Mouse (Mus musculus) forebrain, postnatal 0 days (tissue): ENCODE data around the gene Cyp4f14. TPM values are rescaled to one million over a fixed set of nuclear protein-coding genes. Genes with fewer than 3 reads are reported as not detected.
A peak's percentile ranks its signal among the peaks of the same experiment; 100 is the strongest.

Source experiments
- ATAC-seq: fragments of 200-750 bp; cut with Nextera tagmentation; 2 replicates; pipeline ENCODE4 v1.8.0; 2017; ENCODE audit warnings: mild to moderate bottlenecking, moderate library complexity
- DNase-seq: peaks from one replicate; pipeline ENCODE4 v3.0.0-alpha.2; 2015
- H3K27ac ChIP-seq: fragments of 300-500 bp; sonication (generic); 2 replicates; pipeline ENCODE4 v1.5.1; 2014; ENCODE audit warnings: low read depth, mild to moderate bottlenecking, antibody characterized with exemption, low read length, moderate library complexity, mixed read lengths
- H3K27me3 ChIP-seq: fragments of 300-500 bp; sonication (generic); 2 replicates; pipeline ENCODE4 v1.6.1; 2014; ENCODE audit warnings: mild to moderate bottlenecking, low read length, mixed read lengths; ENCODE audit not compliant: insufficient read depth
- H3K36me3 ChIP-seq: fragments of 300-500 bp; sonication (generic); 2 replicates; pipeline ENCODE4 v1.6.1; 2014; ENCODE audit warnings: mild to moderate bottlenecking, moderate library complexity; ENCODE audit not compliant: insufficient read depth
- H3K4me1 ChIP-seq: fragments of 300-500 bp; sonication (generic); 2 replicates; pipeline ENCODE4 v1.6.1; 2014; ENCODE audit warnings: antibody characterized with exemption; ENCODE audit not compliant: insufficient read depth
- H3K4me2 ChIP-seq: fragments of 300-500 bp; sonication (generic); 2 replicates; pipeline ENCODE4 v1.6.1; 2014; ENCODE audit warnings: low read depth, mild to moderate bottlenecking, moderate library complexity
- H3K4me3 ChIP-seq: fragments of 300-500 bp; sonication (generic); 2 replicates; pipeline ENCODE4 v1.5.1; 2014; ENCODE audit warnings: low read depth, low read length, mixed read lengths
- H3K9ac ChIP-seq: fragments of 300-500 bp; sonication (generic); 2 replicates; pipeline ENCODE4 v1.6.1; 2014; ENCODE audit warnings: mild to moderate bottlenecking
- H3K9me3 ChIP-seq: fragments of 300-500 bp; sonication (generic); 2 replicates; pipeline ENCODE4 v1.6.1; 2016; ENCODE audit warnings: low read length
- CTCF ChIP-seq: sonication (generic); IDR thresholded peaks from 2 replicates; pipeline ENCODE4 v1.5.1; 2016; ENCODE audit warnings: antibody characterized with exemption, control low read depth, low read depth
- WGBS: fragments of 180-500 bp; shearing (Covaris S2); extraction: QIAGEN DNeasy Blood & Tissue Kit; methylation state at CpG from one replicate; pipeline ENCODE4 v1.1.7; 2014; 5-methylcytosine and 5-hydroxymethylcytosine counted together
- polyA plus RNA-seq: library from polyadenylated mRNA; unstranded; fragments of >200 nt; fragmentation: Nextera tagmentation; extraction: Ambion mirVana; gene quantifications from 2 replicates; pipeline ENCODE4 v1.2.1, GENCODE M21; 2015
- total RNA-seq: library from RNA; depleted of rRNA; stranded (reverse); fragments of >200 nt; gene quantifications from 2 replicates; pipeline ENCODE4 v1.2.3, GENCODE M21; 2014; rRNA removed

Gene Cyp4f14
- total RNA-seq (0.31 and 0.62 TPM in 2 replicates), polyA plus RNA-seq (0.38 and 0.48 TPM in 2 replicates)

GRCm38 (mm10) chr17:32917131-32917530 lies at the start of gene Cyp4f14:
Gene Cyp4f14, minus strand, starts transcription at chr17:32917342.
- Histone ChIP-seq H3K36me3 (no peaks in the 10 kb centered on the region), H3K9ac (no peak within 1 kb of the TSS), H3K27me3 (no peaks in the 10 kb centered on the region; the same call in 1 of the 2 replicates), H3K27ac (no peak within 1 kb of the TSS), H3K4me2 (no peak within 1 kb of the TSS), H3K4me3 (no peak within 1 kb of the TSS), H3K9me3 (peaks cover 5% of the 10 kb centered on the region; the same call in 1 of the 2 replicates), H3K4me1 (no peaks in the 10 kb centered on the region)
- WGBS: 32% methylated on average over 2 of the region's 2 CpGs
- no peak for TF ChIP-seq CTCF
- ATAC-seq (peak; percentile 32; the same call in 1 of the 2 replicates), DNase-seq (peak; percentile 17)

GRCm38 (mm10) chr17:32965623-32966290 lies 48.6 kb upstream of the Cyp4f14 start, which contains the start of gene Zfp472:
Gene Zfp472, plus strand, starts transcription at chr17:32965814.
- H3K4me2 ChIP-seq: peak within 1 kb of the TSS; percentile 80
- TF ChIP-seq CTCF: no peak
- WGBS: under 1% methylated on average over 33 of the region's 33 CpGs
- no peaks in the 10 kb centered on the region for H3K27me3 ChIP-seq
- H3K9me3 ChIP-seq: no peaks in the 10 kb centered on the region
- H3K27ac ChIP-seq: peak within 1 kb of the TSS; percentile 86
- H3K4me3 ChIP-seq: peak within 1 kb of the TSS; percentile 89
- DNase-seq (peak; percentile 95), ATAC-seq (peak; percentile 100)
- H3K4me1 ChIP-seq: peaks cover 12% of the 10 kb centered on the region
- H3K9ac ChIP-seq: peak within 1 kb of the TSS; percentile 62
- H3K36me3 ChIP-seq: no peaks in the 10 kb centered on the region

GRCm38 (mm10) chr17:32965253-32965622 lies 48.1 kb upstream of the Cyp4f14 start:
- ATAC-seq (peak; percentile 63), DNase-seq (no peak)
- 1% methylated on average over 14 of the region's 14 CpGs for WGBS
- TF ChIP-seq CTCF: no peak
- peak overlapping the region; percentile 80 for H3K4me2 ChIP-seq
- H3K36me3 ChIP-seq: no peaks in the 10 kb centered on the region
- H3K4me1 ChIP-seq: peaks cover 12% of the 10 kb centered on the region
- peak overlapping the region; percentile 62 for H3K9ac ChIP-seq
- peak overlapping the region; percentile 89 for H3K4me3 ChIP-seq
- no peaks in the 10 kb centered on the region for H3K27me3 ChIP-seq
- 0 out of 2 replicates have a peak overlapping the region, but pooled peaks have one; percentile 47 for H3K27ac ChIP-seq
- no peaks in the 10 kb centered on the region for H3K9me3 ChIP-seq

- Histone ChIP-seq H3K9me3 (no peaks in the 10 kb centered on the region), H3K27me3 (no peaks in the 10 kb centered on the region), H3K4me3 (no peak overlapping the region), H3K36me3 (no peaks in the 10 kb centered on the region), H3K4me1 (no peaks in the 10 kb centered on the region), H3K9ac (no peak overlapping the region), H3K4me2 (no peak overlapping the region), H3K27ac (no peak overlapping the region)
- TF ChIP-seq CTCF: peak; percentile 69
- 34% methylated on average over 16 of the region's 16 CpGs for WGBS
- DNase-seq: peak; percentile 68
- ATAC-seq: no peak
Observed at GRCm38 (mm10) chr17:32951441-32951840, 34.3 kb upstream of the Cyp4f14 start.

- no peak overlapping the region for H3K4me2 ChIP-seq
- H3K27me3 ChIP-seq: no peaks in the 10 kb centered on the region
- H3K4me3 ChIP-seq: no peak overlapping the region
- no peaks in the 10 kb centered on the region for H3K36me3 ChIP-seq
- H3K9ac ChIP-seq: no peak overlapping the region
- no peaks in the 10 kb centered on the region for H3K9me3 ChIP-seq
- DNase-seq: no peak
- no peak for ATAC-seq
- 83% methylated on average over 11 of the region's 11 CpGs for WGBS
- no peak overlapping the region for H3K27ac ChIP-seq
- no peaks in the 10 kb centered on the region for H3K4me1 ChIP-seq
- TF ChIP-seq CTCF: no peak
Observed at GRCm38 (mm10) chr17:32951006-32951405, 33.9 kb upstream of the Cyp4f14 start.

GRCm38 (mm10) chr17:32950136-32950535 lies 33.0 kb upstream of the Cyp4f14 start:
- WGBS: 88% methylated on average over 3 of the region's 3 CpGs
- TF ChIP-seq CTCF: no peak

GRCm38 (mm10) chr17:32947215-32947914 lies 30.2 kb upstream of the Cyp4f14 start, which contains the start of gene Cyp4f13:
Gene Cyp4f13, minus strand, starts transcription at chr17:32947402.
- no peak for TF ChIP-seq CTCF
- 36% methylated on average over 12 of the region's 12 CpGs for WGBS
- peak within 1 kb of the TSS; percentile 62 for H3K27ac ChIP-seq
- peak within 1 kb of the TSS; percentile 45 for H3K9ac ChIP-seq
- DNase-seq (peak; percentile 91), ATAC-seq (peak; percentile 97)
- H3K27me3 ChIP-seq: no peaks in the 10 kb centered on the region
- H3K4me3 ChIP-seq: peak within 1 kb of the TSS; percentile 45
- peak within 1 kb of the TSS; percentile 60 for H3K4me2 ChIP-seq
- H3K9me3 ChIP-seq: no peaks in the 10 kb centered on the region
- H3K36me3 ChIP-seq: no peaks in the 10 kb centered on the region
- H3K4me1 ChIP-seq: no peaks in the 10 kb centered on the region

More at GRCm38 (mm10) chr17:32950136-32950535, 33.0 kb upstream of the Cyp4f14 start:
- no peak overlapping the region for H3K4me3 ChIP-seq
- H3K9me3 ChIP-seq: no peaks in the 10 kb centered on the region
- ATAC-seq: no peak
- DNase-seq: no peak
- no peak overlapping the region for H3K27ac ChIP-seq
- no peak overlapping the region for H3K4me2 ChIP-seq
- no peaks in the 10 kb centered on the region for H3K4me1 ChIP-seq
- no peaks in the 10 kb centered on the region for H3K27me3 ChIP-seq
- H3K9ac ChIP-seq: no peak overlapping the region
- no peaks in the 10 kb centered on the region for H3K36me3 ChIP-seq
